Mouse (Mus musculus) left cerebral cortex, postnatal 36 days (tissue): Measurements from ENCODE around the gene Magi2. TPM values are rescaled to one million over a fixed set of nuclear protein-coding genes. Genes with fewer than 3 reads are reported as not detected.

Source experiments
- DNase-seq, 2 experiments: peaks; one replicate each; pipeline ENCODE4 v3.0.0; 2021 to 2022; ENCODE audit warnings: low spot score in 2 of 2, mixed read lengths in 1 of 2
- intact Hi-C: fragments of 180-260 bp; cut with DNase I; formaldehyde crosslinking; loops from one replicate; pipeline ENCODE4 v1.15.1; 2025
- total RNA-seq, 2 experiments: library from RNA; stranded (reverse); gene quantifications; 2 replicates each; pipeline ENCODE4 v1.2.3; 2021

Magi2 gene
- total RNA-seq, 2 experiments from 2014 or later: 121 to 141 TPM

- DNase-seq: no peak
- intact Hi-C loops: no loop called here
These were observed 1048.8 kb downstream of the Magi2 start for GRCm38 (mm10) chr5:20275632-20276031.

- intact Hi-C loops: no loop called here
- DNase-seq: no peak
These were observed 1058.4 kb downstream of the Magi2 start for GRCm38 (mm10) chr5:20285080-20285840.

GRCm38 (mm10) chr5:20294521-20294920 is 1067.7 kb downstream of the Magi2 start:
- no peak for DNase-seq
- intact Hi-C loops: no loop called here

- intact Hi-C loops: no loop called here
- DNase-seq: no peak
These were observed 1073.0 kb downstream of the Magi2 start for GRCm38 (mm10) chr5:20299816-20300215.

GRCm38 (mm10) chr5:20303056-20303965 is 1076.5 kb downstream of the Magi2 start:
- intact Hi-C loops: no loop called here
- no peak for DNase-seq

- no peak for DNase-seq
- intact Hi-C loops: no loop called here
These were observed 1094.1 kb downstream of the Magi2 start for GRCm38 (mm10) chr5:20320970-20321369.

GRCm38 (mm10) chr5:20325290-20325689 is 1098.5 kb downstream of the Magi2 start:
- intact Hi-C loops: no loop called here
- DNase-seq: no peak

GRCm38 (mm10) chr5:20328901-20329300 is 1102.1 kb downstream of the Magi2 start:
- intact Hi-C loops: no loop called here
- no peak for DNase-seq

GRCm38 (mm10) chr5:20330025-20330424 is 1103.2 kb downstream of the Magi2 start:
- DNase-seq: no peak
- intact Hi-C loops: no loop called here

GRCm38 (mm10) chr5:20332574-20332973 is 1105.7 kb downstream of the Magi2 start:
- no peak for DNase-seq
- intact Hi-C loops: no loop called here

GRCm38 (mm10) chr5:20334549-20334948 is 1107.7 kb downstream of the Magi2 start:
- DNase-seq: no peak
- intact Hi-C loops: no loop called here

GRCm38 (mm10) chr5:20352941-20353340 is 1126.1 kb downstream of the Magi2 start:
- no peak for DNase-seq
- intact Hi-C loops: no loop called here

- DNase-seq: no peak
- intact Hi-C loops: no loop called here
These were observed 1131.6 kb downstream of the Magi2 start for GRCm38 (mm10) chr5:20358437-20358836.

- intact Hi-C loops: no loop called here
- no peak for DNase-seq
These were observed 1132.2 kb downstream of the Magi2 start for GRCm38 (mm10) chr5:20359021-20359420.

GRCm38 (mm10) chr5:20362154-20362553 is 1135.3 kb downstream of the Magi2 start:
- intact Hi-C loops: no loop called here

GRCm38 (mm10) chr5:20363216-20363615 is 1136.4 kb downstream of the Magi2 start:
- peak in 1 of 2 experiments; percentile 27 for DNase-seq
- intact Hi-C loops: no loop called here

More at GRCm38 (mm10) chr5:20362154-20362553, 1135.3 kb downstream of the Magi2 start:
- no peak for DNase-seq

- DNase-seq: no peak
- intact Hi-C loops: no loop called here
These were observed 1146.8 kb downstream of the Magi2 start for GRCm38 (mm10) chr5:20373586-20373985.

GRCm38 (mm10) chr5:20378071-20378800 is 1151.4 kb downstream of the Magi2 start:
- no peak for DNase-seq
- intact Hi-C loops: no loop called here

- no peak for DNase-seq
- intact Hi-C loops: no loop called here
These were observed 1177.7 kb downstream of the Magi2 start for GRCm38 (mm10) chr5:20404533-20404932.

GRCm38 (mm10) chr5:20406626-20407025 is 1179.8 kb downstream of the Magi2 start:
- intact Hi-C loops: no loop called here
- no peak for DNase-seq
